Mouse (Mus musculus) CH12.LX (cell line): Measurements from ENCODE around the gene Prmt2.

Experiments used
- CHD1 ChIP-seq: IDR thresholded peaks from 2 replicates; pipeline ENCODE4 v1.6.1; 2012; ENCODE audit warnings: low read depth, low read length, improper control_type of control experiment, inconsistent platforms
- CHD2 ChIP-seq: IDR thresholded peaks from 2 replicates; pipeline ENCODE4 v1.6.1; 2011; ENCODE audit warnings: low read length, improper control_type of control experiment
- CTCF ChIP-seq, 2 experiments: IDR thresholded peaks in 1 of 2; conservative IDR thresholded peaks in 1 of 2; 2 replicates each; pipeline ENCODE4 v1.5.1; 2011 to 2012; ENCODE audit warnings: low read depth in 2 of 2, low read length in 2 of 2, improper control_type of control experiment in 1 of 2, inconsistent platforms in 1 of 2, mild to moderate bottlenecking in 1 of 2, moderate library complexity in 1 of 2
- ELF1 ChIP-seq: IDR thresholded peaks from 2 replicates; pipeline ENCODE4 v1.6.1; 2014; ENCODE audit warnings: low read depth, mild to moderate bottlenecking, inconsistent platforms, low read length, improper control_type of control experiment
- EP300 ChIP-seq: IDR thresholded peaks from 2 replicates; pipeline ENCODE4 v1.6.1; 2011; ENCODE audit warnings: low read length, improper control_type of control experiment
- ETS1 ChIP-seq: conservative IDR thresholded peaks from 2 replicates; pipeline ENCODE4 v1.6.1; 2012; ENCODE audit warnings: low read depth, mild to moderate bottlenecking, inconsistent platforms, low read length, improper control_type of control experiment, moderate library complexity
- MAFK ChIP-seq: IDR thresholded peaks from 2 replicates; pipeline ENCODE4 v1.6.1; 2011; ENCODE audit warnings: low read length, improper control_type of control experiment; ENCODE audit not compliant: insufficient replicate concordance
- MAX ChIP-seq: IDR thresholded peaks from 2 replicates; pipeline ENCODE4 v1.6.1; 2011; ENCODE audit warnings: low read length, improper control_type of control experiment
- UBTF ChIP-seq: IDR thresholded peaks from 2 replicates; pipeline ENCODE4 v1.6.1; 2012; ENCODE audit warnings: low read depth, mild to moderate bottlenecking, inconsistent platforms, low read length, improper control_type of control experiment, moderate library complexity
- USF1 ChIP-seq: IDR thresholded peaks from 2 replicates; pipeline ENCODE4 v1.6.1; 2014; ENCODE audit warnings: low read depth, mild to moderate bottlenecking, inconsistent platforms, low read length, improper control_type of control experiment
- ZMIZ1 ChIP-seq: IDR thresholded peaks from 2 replicates; pipeline ENCODE4 v1.6.1; 2012; ENCODE audit warnings: low read depth, mild to moderate bottlenecking, inconsistent platforms, low read length, improper control_type of control experiment

GRCm38 (mm10) chr10:76278541-76279097 is 41.0 kb upstream of the Prmt2 start:
- TF ChIP-seq ELF1 (no peak), CHD1 (no peak), ETS1 (no peak), MAFK (no peak), CHD2 (no peak), ZMIZ1 (no peak), CTCF (conservative IDR thresholded peaks at IDR 0.05 in 1 of 2, IDR thresholded peaks at IDR 0.05 in 1 of 2; ENCODE audit: low read depth in 2 of 2, low read length in 2 of 2) (no peak), MAX (no peak), USF1 (no peak), EP300 (no peak), UBTF (no peak)
